Mouse (Mus musculus) erythroblast, adult 5-6 weeks (primary cell): Measurements from ENCODE around the gene Pou2f2. TPM values are rescaled to one million over a fixed set of nuclear protein-coding genes. Genes with fewer than 3 reads are reported as not detected.
"Not testable (repeated sequence)": the region's sequence is repeated elsewhere in the genome, so short reads cannot be mapped to it uniquely, and the experiment has no call there.

Experiments used
- ATAC-seq: replicated peaks from 2 replicates; pipeline ENCODE4 v1.8.0; 2016; ENCODE audit warnings: moderate number of reproducible peaks, mild to moderate bottlenecking, moderate TSS enrichment, inconsistent platforms; ENCODE audit not compliant: poor library complexity, low FRiP score, severe bottlenecking
- total RNA-seq, 2 experiments: library from RNA; stranded (forward) in 1 of 2; stranded (reverse) in 1 of 2; fragments of 150-400 nt in 1 of 2; fragments of 200-764, 138-1000 nt in 1 of 2; gene quantifications; 2 replicates each; pipeline versions ENCODE4 v1.2.3 to v1.2.4; 2015 to 2017; ENCODE audit warnings: low replicate concordance in 2 of 2

The Pou2f2 gene
- total RNA-seq, 2 experiments from 2014 or later = 1.2 to 3.1 TPM

DNA sequence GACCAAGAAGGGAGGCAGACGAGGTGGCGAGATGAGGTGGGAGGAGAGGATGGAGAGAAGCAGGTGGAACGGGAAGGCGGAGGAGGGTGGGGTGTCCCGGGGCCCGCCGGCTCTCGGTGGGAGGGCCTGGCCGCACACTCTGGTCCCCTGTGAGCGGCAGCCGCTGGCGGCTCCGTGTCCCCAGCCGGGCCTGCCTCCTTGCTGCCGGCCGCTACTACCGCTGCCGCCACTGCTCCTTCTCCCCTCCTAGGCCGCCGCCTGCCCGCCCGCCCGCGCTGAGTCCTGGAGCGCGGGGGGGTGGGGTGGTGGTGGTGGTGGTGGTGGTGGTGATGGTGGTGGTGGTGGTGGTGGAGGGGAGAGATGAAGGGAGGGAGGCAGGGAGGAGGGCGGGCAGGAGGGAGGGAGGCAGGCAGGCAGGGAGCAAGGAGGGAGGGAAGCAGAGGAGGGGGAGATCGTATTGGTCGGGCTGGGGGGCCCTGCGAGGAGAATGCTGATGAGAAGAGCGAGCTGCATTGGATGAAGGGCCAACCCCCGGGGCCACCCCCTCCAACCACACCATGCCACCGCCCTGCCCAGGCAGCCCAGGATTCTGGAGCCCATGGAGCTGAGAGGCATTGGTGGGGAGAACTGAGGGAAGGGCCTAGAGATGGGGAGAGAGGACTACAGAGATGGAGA lies 106.7 kb downstream of the Pou2f2 start:
- no peak for ATAC-seq

- no peak for ATAC-seq
Measured at GRCm38 (mm10) chr7:25071979-25072715, 107.4 kb downstream of the Pou2f2 start, which contains the start of the genes Grik5 and Zfp574. TSS of gene Grik5 (minus strand) at chr7:25072346. TSS of gene Zfp574 (plus strand) at chr7:25072567.

DNA sequence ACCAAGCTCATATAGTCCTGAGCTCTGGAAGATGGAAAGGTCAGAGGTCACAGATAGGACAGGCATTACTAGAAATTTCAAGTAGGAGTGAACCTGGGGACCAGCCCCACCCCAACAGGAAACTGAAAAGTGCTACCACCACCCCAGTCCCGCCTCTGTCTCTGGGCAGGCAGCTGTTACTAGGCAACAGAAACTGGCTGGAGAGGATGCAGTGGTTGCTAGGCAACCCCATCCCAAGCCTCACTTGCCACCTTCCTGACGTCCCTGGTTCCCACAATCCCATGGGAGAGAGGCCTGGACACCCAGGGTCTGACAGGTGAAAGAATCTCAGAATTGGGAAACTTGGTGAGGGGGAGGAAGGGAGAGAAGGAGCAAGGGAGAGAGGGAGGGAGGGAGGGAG lies 110.8 kb downstream of the Pou2f2 start:
- no peak for ATAC-seq

GRCm38 (mm10) chr7:25067909-25068656 lies 111.4 kb downstream of the Pou2f2 start:
- no peak for ATAC-seq

DNA sequence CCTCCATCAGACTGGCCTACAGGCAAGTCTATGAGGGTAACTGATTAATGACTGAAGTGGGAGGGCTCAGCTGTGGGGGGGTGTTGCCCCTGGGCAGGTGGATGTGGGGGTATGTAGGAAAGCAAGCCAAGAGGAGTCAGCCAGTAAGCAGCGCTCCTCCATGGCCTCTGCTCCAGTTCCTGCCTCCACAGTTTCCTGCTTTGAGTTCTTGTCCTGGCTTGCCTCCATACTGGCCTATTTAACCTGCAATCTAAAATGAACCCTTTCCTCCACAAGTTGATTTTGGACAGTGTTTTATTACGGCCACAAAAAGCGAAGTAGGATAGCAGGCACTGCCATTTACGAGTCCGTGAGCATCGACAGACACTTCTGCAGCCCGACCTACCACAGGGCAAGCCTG lies 112.2 kb downstream of the Pou2f2 start:
- no peak for ATAC-seq

DNA sequence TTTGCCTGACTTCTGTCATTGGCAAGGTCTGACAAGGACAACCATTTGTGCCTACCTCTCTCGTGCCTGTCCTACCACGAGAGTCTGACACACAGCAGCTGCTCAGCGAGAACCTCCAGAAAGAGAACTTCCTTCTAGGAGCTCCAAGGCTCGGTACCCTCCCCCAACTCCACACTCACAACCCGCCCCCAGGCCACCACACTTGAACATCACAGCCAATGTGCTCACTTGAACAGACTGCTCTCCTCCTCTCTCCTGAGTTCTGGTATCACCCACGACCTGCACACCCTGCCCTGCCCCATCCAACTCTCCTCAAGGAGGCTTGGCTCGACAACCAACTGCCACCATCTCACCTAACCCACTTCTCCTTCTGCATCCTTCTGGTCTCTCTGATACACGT lies 115.6 kb downstream of the Pou2f2 start:
- no peak for ATAC-seq

GRCm38 (mm10) chr7:25063346-25063745 lies 116.2 kb downstream of the Pou2f2 start:
- ATAC-seq = no peak

DNA sequence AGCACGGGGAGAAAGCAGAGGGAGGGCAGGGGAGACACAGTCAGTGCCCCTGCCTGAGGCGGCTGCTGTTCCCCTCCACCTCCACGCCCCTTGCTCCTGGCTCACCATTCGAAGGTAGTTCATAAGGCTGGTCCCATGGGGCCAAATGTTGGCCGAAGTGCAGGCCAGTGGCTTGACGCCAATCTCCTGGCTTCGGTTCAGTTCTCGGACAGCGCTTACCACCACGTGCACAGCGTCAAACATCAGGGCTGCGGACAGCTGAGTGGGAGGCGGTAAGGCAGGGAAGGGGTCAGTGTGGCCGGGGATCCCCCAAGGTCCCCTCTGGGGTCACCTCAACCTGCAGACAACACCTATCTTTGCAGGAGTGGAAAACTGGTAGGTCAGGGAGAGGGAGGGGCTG lies 120.7 kb downstream of the Pou2f2 start:
- no peak for ATAC-seq

GRCm38 (mm10) chr7:25058394-25058793 lies 121.1 kb downstream of the Pou2f2 start:
- ATAC-seq = no peak

GRCm38 (mm10) chr7:25057888-25058287 lies 121.6 kb downstream of the Pou2f2 start:
- ATAC-seq = no peak

DNA sequence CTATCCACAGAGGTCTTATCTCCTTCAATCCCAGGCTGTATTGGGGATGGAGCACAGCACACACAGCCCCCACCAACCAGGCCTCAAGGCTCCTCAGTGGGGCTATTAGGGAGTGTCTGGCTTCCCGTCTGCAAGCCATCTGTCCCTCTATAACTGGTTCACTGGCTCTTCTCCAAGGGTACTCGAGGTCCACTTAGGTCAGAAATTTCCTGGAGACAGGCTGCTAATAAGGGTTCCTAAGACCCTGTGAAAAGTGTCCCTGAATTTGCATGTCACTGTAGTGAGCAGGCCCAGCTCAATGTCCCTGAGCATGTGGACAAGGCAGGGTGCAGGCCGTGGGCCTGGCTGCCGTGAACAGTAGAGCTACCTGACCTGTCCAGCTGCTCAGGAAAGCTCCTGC lies 122.6 kb downstream of the Pou2f2 start:
- no peak for ATAC-seq

DNA sequence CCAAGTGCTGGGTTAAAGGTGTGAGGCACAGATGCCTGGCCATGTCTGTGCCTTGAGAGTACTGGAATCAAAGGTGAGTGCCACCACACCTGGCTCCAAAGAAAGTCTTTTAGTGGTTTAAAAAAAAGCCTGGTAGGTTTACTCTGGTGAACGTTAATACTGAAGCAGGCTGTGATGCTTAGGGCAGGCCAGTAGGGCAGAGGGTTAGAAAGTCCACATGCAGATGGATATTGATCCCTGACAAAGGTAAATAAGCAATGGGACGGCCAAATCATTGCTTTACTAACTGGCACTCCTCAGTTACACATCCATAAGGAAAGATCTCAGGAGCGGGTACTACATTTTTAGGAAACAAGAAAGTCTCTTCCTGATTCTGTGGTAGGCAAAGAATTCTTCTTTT lies 126.9 kb downstream of the Pou2f2 start:
- no peak for ATAC-seq

- ATAC-seq = no peak
Measured at GRCm38 (mm10) chr7:25049295-25049930, 130.1 kb downstream of the Pou2f2 start.

- no peak for ATAC-seq
Measured at GRCm38 (mm10) chr7:25047363-25047762, 132.2 kb downstream of the Pou2f2 start.

GRCm38 (mm10) chr7:25044599-25044998 lies 134.9 kb downstream of the Pou2f2 start:
- ATAC-seq = not testable (repeated sequence)

DNA sequence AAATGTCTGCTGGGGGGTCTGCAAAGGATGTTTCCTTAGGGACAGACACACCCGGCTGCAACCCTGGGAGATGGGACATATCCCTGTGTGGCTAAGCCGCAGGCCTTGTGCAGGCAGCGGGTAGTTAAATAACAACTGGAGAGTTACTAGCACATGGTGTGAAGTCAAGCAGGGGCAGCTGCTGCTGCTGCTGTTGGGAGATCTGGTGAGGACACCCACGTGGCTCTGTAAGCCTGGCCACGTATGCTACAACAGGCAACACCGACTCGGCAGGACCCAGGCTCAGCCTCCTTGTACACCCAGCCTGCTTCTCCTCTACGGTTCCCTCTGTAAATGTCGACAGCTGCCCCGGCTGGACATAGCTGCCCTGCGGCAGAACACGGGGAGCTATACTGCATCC lies 137.6 kb downstream of the Pou2f2 start:
- no peak for ATAC-seq
